Mouse (Mus musculus): ENCODE measurements around the gene Adgrd1. TPM values are rescaled to one million over a fixed set of nuclear protein-coding genes. Genes with fewer than 3 reads are reported as not detected.
"Not testable (repeated sequence)": the region's sequence is repeated elsewhere in the genome, so short reads cannot be mapped to it uniquely, and the experiment has no call there.

Adgrd1 gene
- total RNA-seq, 2 experiments from 2014 or later, result 6.5 to 8.5 TPM

GRCm38 (mm10) chr5:129092345-129093065 lies 4.0 kb upstream of the Adgrd1 start:
- DNase-seq, result no peak
- intact Hi-C loops (cut with DNase I), result no loop called here

- DNase-seq, result no peak
- intact Hi-C loops (cut with DNase I), result no loop called here
Measured at GRCm38 (mm10) chr5:129093158-129093557, 3.4 kb upstream of the Adgrd1 start.

- no peak for DNase-seq
Measured at GRCm38 (mm10) chr5:129094236-129094635, 2.3 kb upstream of the Adgrd1 start.

GRCm38 (mm10) chr5:129104043-129104442 lies 7.5 kb downstream of the Adgrd1 start:
- intact Hi-C loops (cut with DNase I), result no loop called here

More at GRCm38 (mm10) chr5:129094236-129094635, 2.3 kb upstream of the Adgrd1 start:
- intact Hi-C loops (cut with DNase I), result no loop called here

GRCm38 (mm10) chr5:129111729-129112128 lies 15.2 kb downstream of the Adgrd1 start:
- intact Hi-C loops (cut with DNase I), result no loop called here

More at GRCm38 (mm10) chr5:129104043-129104442, 7.5 kb downstream of the Adgrd1 start:
- no peak for DNase-seq

GRCm38 (mm10) chr5:129113741-129114476 lies 17.4 kb downstream of the Adgrd1 start:
- intact Hi-C loops (cut with DNase I), result no loop called here
- DNase-seq, result no peak

More at GRCm38 (mm10) chr5:129111729-129112128, 15.2 kb downstream of the Adgrd1 start:
- no peak for DNase-seq

- intact Hi-C loops (cut with DNase I), result no loop called here
- no peak for DNase-seq
Measured at GRCm38 (mm10) chr5:129116299-129116698, 19.7 kb downstream of the Adgrd1 start.

- no peak for DNase-seq
- intact Hi-C loops (cut with DNase I), result no loop called here
Measured at GRCm38 (mm10) chr5:129117593-129118113, 21.1 kb downstream of the Adgrd1 start.

GRCm38 (mm10) chr5:129118523-129118922 lies 22.0 kb downstream of the Adgrd1 start:
- no peak for DNase-seq
- intact Hi-C loops (cut with DNase I), result no loop called here

- intact Hi-C loops (cut with DNase I), result no loop called here
- DNase-seq, result no peak
Measured at GRCm38 (mm10) chr5:129119146-129119545, 22.6 kb downstream of the Adgrd1 start.

- intact Hi-C loops (cut with DNase I), result no loop called here
Measured at GRCm38 (mm10) chr5:129121654-129122285, 25.2 kb downstream of the Adgrd1 start.

GRCm38 (mm10) chr5:129122491-129122890 lies 25.9 kb downstream of the Adgrd1 start:
- intact Hi-C loops (cut with DNase I), result no loop called here
- DNase-seq, result no peak

More at GRCm38 (mm10) chr5:129121654-129122285, 25.2 kb downstream of the Adgrd1 start:
- DNase-seq, result no peak

- DNase-seq, result no peak
- intact Hi-C loops (cut with DNase I), result no loop called here
Measured at GRCm38 (mm10) chr5:129124070-129124828, 27.7 kb downstream of the Adgrd1 start.

- DNase-seq; intact Hi-C loops (cut with DNase I): not testable (repeated sequence)
Measured at GRCm38 (mm10) chr5:129128310-129128709, 31.8 kb downstream of the Adgrd1 start.

- intact Hi-C loops (cut with DNase I), result no loop called here
- DNase-seq, result peak; percentile 33 to 38
Measured at GRCm38 (mm10) chr5:129130301-129130700, 33.8 kb downstream of the Adgrd1 start.

- DNase-seq, result no peak
- intact Hi-C loops (cut with DNase I), result no loop called here
Measured at GRCm38 (mm10) chr5:129137405-129137804, 40.9 kb downstream of the Adgrd1 start.

GRCm38 (mm10) chr5:129138576-129138975 lies 42.0 kb downstream of the Adgrd1 start:
- DNase-seq, result peak; percentile 24 to 32
- intact Hi-C loops (cut with DNase I), result no loop called here

GRCm38 (mm10) chr5:129142801-129143200 lies 46.3 kb downstream of the Adgrd1 start:
- no peak for DNase-seq
- intact Hi-C loops (cut with DNase I), result no loop called here

- DNase-seq, result no peak
- intact Hi-C loops (cut with DNase I), result no loop called here
Measured at GRCm38 (mm10) chr5:129145307-129145935, 48.9 kb downstream of the Adgrd1 start.
